Mouse (Mus musculus) liver, adult 2 months (tissue): ENCODE data around the gene Cbx3.

Experiments
- CTCF ChIP-seq: fragments of 200-500 bp; IDR thresholded peaks from 2 replicates; pipeline ENCODE4 v1.5.1; 2011; ENCODE audit warnings: low read depth, low read length, control low read depth
- POLR2A ChIP-seq: fragments of 200-500 bp; IDR thresholded peaks from 2 replicates; pipeline ENCODE4 v1.6.1; 2011; ENCODE audit warnings: low read length, control low read depth; ENCODE audit not compliant: insufficient read depth; ENCODE audit errors: extremely low read depth

DNA sequence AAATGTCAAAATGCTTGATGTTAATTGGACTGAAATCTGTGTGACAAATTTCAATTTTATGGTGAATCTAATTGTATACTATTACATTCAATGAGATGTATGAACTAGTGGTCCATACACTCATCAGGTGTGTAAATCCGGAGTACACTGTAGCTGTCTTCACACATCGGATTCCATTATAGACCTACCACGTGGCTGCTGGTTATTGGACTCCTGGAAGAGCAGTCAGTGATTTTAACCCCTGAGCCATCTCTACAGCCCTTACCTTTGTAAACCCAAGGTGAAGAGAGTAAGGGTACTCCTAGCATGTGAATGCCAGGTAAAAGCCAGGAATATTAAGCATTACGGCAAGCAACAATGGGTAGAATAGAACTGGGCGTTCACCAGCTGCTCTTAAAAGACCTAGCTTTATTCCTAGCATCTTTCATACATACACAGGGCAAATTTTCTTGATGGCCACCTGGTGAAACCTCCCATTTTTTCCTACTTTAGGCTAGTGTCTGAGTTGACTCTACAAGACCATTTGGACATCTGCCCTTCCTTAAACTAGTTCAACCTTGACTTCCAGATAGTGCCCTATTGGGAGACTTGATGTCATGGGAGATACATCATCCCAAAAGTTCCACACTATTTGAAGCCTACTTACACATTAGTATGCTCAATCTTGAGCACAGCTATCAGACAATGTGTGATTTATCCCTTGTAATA is 10.7 kb upstream of the Cbx3 start:
- TF ChIP-seq POLR2A (no peak), CTCF (no peak)
